In genomic region chr7:132345526-132346070, GRCm38 (mm10) we compare ENCODE assay signal across 20 mouse cellular contexts. TPM values are rescaled to one million over a fixed set of nuclear protein-coding genes. Genes with fewer than 3 reads are reported as not detected.
DNase-seq lines count a peak whose midpoint lies in the region; ATAC-seq and TF ChIP-seq lines count a peak whose summit lies in the region.
"Had no signal": no experiment of that assay in that cellular context is flagged by ENCODE, and none has a peak within 500 bp of the region (broad histone marks: within the 10 kb centered on the region; RNA-seq: fewer than 3 reads in every experiment).

No protein-coding gene starts in this region.

- peak overlapping the region; percentile 28; the same call in 1 of the 2 replicates for H3K27ac ChIP-seq in neural tube, embryonic 13.5 days (replicated peaks)
- H3K27ac ChIP-seq in cerebellum, adult 2 months (ENCODE audit: insufficient read depth, low read length), result no peak overlapping the region
- H3K27ac ChIP-seq: embryonic facial prominence, embryonic 12.5 days; forebrain, embryonic 12.5 days; hindbrain, embryonic 13.5 days; kidney, postnatal 0 days had no signal

- no peak overlapping the region for H3K9ac ChIP-seq in neural tube, embryonic 13.5 days
- H3K9ac ChIP-seq: embryonic facial prominence, embryonic 12.5 days; forebrain, embryonic 12.5 days; hindbrain, embryonic 13.5 days had no signal

- 66% methylated on average over 5 of the region's 5 CpGs for WGBS in neural tube, embryonic 13.5 days
- 81% methylated on average over 5 of the region's 5 CpGs for WGBS in cerebellum, adult 2 months

- TF ChIP-seq CTCF in cerebellum, adult 2 months (IDR thresholded peaks at IDR 0.05; ENCODE audit: borderline replicate concordance, insufficient read depth, low read depth, low read length), result no peak

- no peak for ATAC-seq in neural tube, embryonic 13.5 days (ENCODE audit: low read depth)
- no peak for ATAC-seq in CD4-positive, CD25-positive, alpha-beta regulatory T cell, adult 4 months
- ATAC-seq in erythroid progenitor cell, adult 5-6 weeks (replicated peaks; ENCODE audit: low FRiP score, poor library complexity, severe bottlenecking), result no peak
- ATAC-seq: midbrain, embryonic 16.5 days had no signal

- H3K4me2 ChIP-seq in neural tube, embryonic 13.5 days, result no peak overlapping the region
- H3K4me2 ChIP-seq: embryonic facial prominence, embryonic 12.5 days; forebrain, embryonic 12.5 days; hindbrain, embryonic 13.5 days had no signal

- H3K4me3 ChIP-seq in neural tube, embryonic 13.5 days, result no peak overlapping the region
- no peak overlapping the region for H3K4me3 ChIP-seq in cerebellum, adult 2 months (replicated peaks; ENCODE audit: insufficient read depth, low read depth, low read length)
- H3K4me3 ChIP-seq: embryonic facial prominence, embryonic 12.5 days; forebrain, embryonic 12.5 days; hindbrain, embryonic 13.5 days had no signal

- H3K4me1 ChIP-seq in neural tube, embryonic 13.5 days (replicated peaks), result peaks cover 18% of the 10 kb centered on the region
- H3K4me1 ChIP-seq in cerebellum, adult 2 months (ENCODE audit: control insufficient read depth, insufficient read depth, low read length), result no peaks in the 10 kb centered on the region

- TF ChIP-seq POLR2A in cerebellum, adult 2 months (IDR thresholded peaks at IDR 0.05; ENCODE audit: borderline replicate concordance, insufficient read depth, low read length), result no peak

- no peaks in the 10 kb centered on the region for H3K27me3 ChIP-seq in neural tube, embryonic 13.5 days
- H3K27me3 ChIP-seq in cerebellum, adult 2 months (ENCODE audit: control insufficient read depth, insufficient read depth, low read length), result no peaks in the 10 kb centered on the region
- H3K27me3 ChIP-seq: embryonic facial prominence, embryonic 12.5 days; forebrain, embryonic 12.5 days; hindbrain, embryonic 13.5 days had no signal

- no peaks in the 10 kb centered on the region for H3K9me3 ChIP-seq in neural tube, embryonic 13.5 days
- H3K9me3 ChIP-seq: embryonic facial prominence, embryonic 12.5 days; forebrain, embryonic 12.5 days; hindbrain, embryonic 13.5 days had no signal

- DNase-seq in adrenal gland, adult 2 months, result peak; percentile 77
- DNase-seq in adrenal gland, postnatal 4 days (ENCODE audit: low spot score in 2 of 2), result no peak
- no peak for DNase-seq in neural tube, embryonic 10.5 days (ENCODE audit: extremely low spot score, low spot score)
- peak; percentile 45 to 52 for DNase-seq in adrenal gland, postnatal 36 days
- DNase-seq in cerebellum, adult 2 months, result no peak
- DNase-seq: gastrocnemius, postnatal 10 days; kidney, adult 11 months; layer of hippocampus, postnatal 36 days; liver; lung, adult 18-20 months; right cerebral cortex, postnatal 25 days; thymus, postnatal 14 days had no signal

- H3K36me3 ChIP-seq in neural tube, embryonic 13.5 days, result no peaks in the 10 kb centered on the region
- H3K36me3 ChIP-seq: embryonic facial prominence, embryonic 12.5 days; forebrain, embryonic 12.5 days; hindbrain, embryonic 13.5 days had no signal

RNA-seq across cellular contexts. Expression of gene Chst15, which starts 28.6 kb away (rescaled TPM):
- 10 to 100 TPM; 37.3 to 46.2 TPM for total RNA-seq in adrenal gland, adult 2 months (2021)
- 9.6 and 10.4 TPM in 2 replicates for polyA plus RNA-seq in adrenal gland, adult 2 months (2012; rRNA removed)
- 10 to 100 TPM; 47.3 to 48.6 TPM for total RNA-seq in adrenal gland, postnatal 4 days (2021)
- polyA plus RNA-seq in neural tube, embryonic 13.5 days (2015; fragmentation: Nextera tagmentation; extraction: Ambion mirVana), result 21.9 and 22.5 TPM in 2 replicates
- total RNA-seq in adrenal gland, postnatal 36 days (2021), result 10 to 100 TPM; 38.9 to 58.6 TPM
- 15.4 and 17.2 TPM in 2 replicates for polyA plus RNA-seq in cerebellum, adult 2 months (2012; rRNA removed)
- polyA plus RNA-seq in CD4-positive, CD25-positive, alpha-beta regulatory T cell, adult 4 months (2017; shearing (Covaris generic)), result 1 to 10 TPM; 6.0 to 9.2 TPM
- total RNA-seq in erythroid progenitor cell, adult 5-6 weeks (2015; ENCODE audit: low replicate concordance), result 7.9 and 8.0 TPM in 2 replicates
- 3.6 and 3.8 TPM in 2 replicates for total RNA-seq in erythroid progenitor cell, adult 5-6 weeks (2017; ENCODE audit: low replicate concordance)

Comparison
In these comparisons a context has a peak if more than half of its experiments do, and no peak if none do; other contexts are left out.
1. DNase-seq: peak in adrenal gland, adult 2 months (single experiment) and adrenal gland, postnatal 36 days (2 of 2); none in adrenal gland, postnatal 4 days (0 of 2), neural tube, embryonic 10.5 days (single experiment) and cerebellum, adult 2 months (0 of 2).
2. RNA of gene Chst15, which starts 28.6 kb away (total RNA-seq): 38.9 to 58.6 TPM in adrenal gland, postnatal 36 days, 47.3 to 48.6 TPM in adrenal gland, postnatal 4 days and 37.3 to 46.2 TPM in adrenal gland, adult 2 months; 3.6 to 8.0 TPM in erythroid progenitor cell, adult 5-6 weeks; every median in the first group is over 4 times any median in the second.